Mouse (Mus musculus): ENCODE results near the gene Slc35b3. TPM values are rescaled to one million over a fixed set of nuclear protein-coding genes. Genes with fewer than 3 reads are reported as not detected.

The Slc35b3 gene
- 27.6 and 29.1 TPM in 2 replicates for polyA plus RNA-seq (2014; fragmentation: Nextera tagmentation; extraction: Ambion mirVana)

GRCm38 (mm10) chr13:38960063-38961050, at the start of gene Slc35b3:
Slc35b3 (minus strand) TSS chr13:38960875.
- H3K36me3 ChIP-seq (ENCODE audit: control insufficient read depth, insufficient read depth, low read length): no peaks in the 10 kb centered on the region
- H3K9ac ChIP-seq (ENCODE audit: low read length): peak within 1 kb of the TSS; percentile 51
- no peaks in the 10 kb centered on the region for H3K9me3 ChIP-seq (ENCODE audit: control insufficient read depth, low read length)
- H3K27me3 ChIP-seq (ENCODE audit: control insufficient read depth, insufficient read depth, low read length): no peaks in the 10 kb centered on the region
- H3K4me1 ChIP-seq (ENCODE audit: control insufficient read depth, insufficient read depth, low read length): no peaks in the 10 kb centered on the region; the same call in 1 of the 2 replicates
- peak within 1 kb of the TSS; percentile 78 for H3K4me3 ChIP-seq (ENCODE audit: low read depth, low read length)
- peak within 1 kb of the TSS; percentile 44 for H3K4me2 ChIP-seq
- ATAC-seq (ENCODE audit: low FRiP score) (peak; percentile 99), DNase-seq (ENCODE audit: low spot score, missing footprints) (peak; percentile 99)
- 2% methylated on average over 67 of the region's 67 CpGs for WGBS
- no peak within 1 kb of the TSS for H3K27ac ChIP-seq (ENCODE audit: low read depth, low read length)

GRCm38 (mm10) chr13:39010280-39010679, 49.6 kb upstream of the Slc35b3 start:
- H3K27me3 ChIP-seq (ENCODE audit: control insufficient read depth, insufficient read depth, low read length): no peaks in the 10 kb centered on the region
- 84% methylated on average over 4 of the region's 4 CpGs for WGBS

DNA sequence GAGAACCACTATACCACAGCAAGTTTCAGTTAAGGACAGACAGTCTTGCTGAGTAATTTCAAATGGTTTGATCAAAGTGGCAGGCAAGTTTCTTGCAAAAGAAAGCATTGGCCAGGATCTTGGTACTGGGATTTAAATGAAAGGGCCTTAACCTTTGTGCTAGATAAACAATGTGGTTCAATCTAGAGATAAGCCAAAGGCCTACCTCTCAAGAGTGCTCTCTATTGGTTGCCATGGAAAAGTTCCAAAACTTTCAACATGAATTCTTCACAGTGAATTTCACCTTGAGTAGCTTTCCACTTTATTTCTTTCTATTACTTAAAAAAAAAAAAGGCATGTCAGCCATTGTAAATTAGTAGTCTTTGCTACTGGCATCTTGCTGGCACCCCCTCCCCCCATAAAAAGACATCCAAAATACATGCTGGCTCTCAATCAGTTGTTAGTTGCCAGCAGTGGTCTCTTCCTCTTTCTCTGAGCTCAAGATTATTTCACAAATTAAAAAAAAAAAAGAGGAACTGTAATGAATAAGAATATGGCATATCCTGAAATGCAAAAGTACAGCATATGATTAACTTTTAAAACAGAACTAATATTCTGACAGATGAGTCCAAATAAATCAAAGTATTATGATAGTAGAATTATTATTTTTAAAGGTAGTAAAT, 42.6 kb upstream of the Slc35b3 start:
- Histone ChIP-seq H3K27ac (ENCODE audit: low read depth, low read length) (no peak overlapping the region), H3K27me3 (ENCODE audit: control insufficient read depth, insufficient read depth, low read length) (no peaks in the 10 kb centered on the region), H3K4me3 (ENCODE audit: low read depth, low read length) (no peak overlapping the region), H3K36me3 (ENCODE audit: control insufficient read depth, insufficient read depth, low read length) (no peaks in the 10 kb centered on the region), H3K4me2 (no peak overlapping the region), H3K9ac (ENCODE audit: low read length) (no peak overlapping the region), H3K9me3 (ENCODE audit: control insufficient read depth, low read length) (no peaks in the 10 kb centered on the region), H3K4me1 (ENCODE audit: control insufficient read depth, insufficient read depth, low read length) (no peaks in the 10 kb centered on the region)
- DNase-seq (ENCODE audit: low spot score, missing footprints) (no peak), ATAC-seq (ENCODE audit: low FRiP score) (no peak)

More at GRCm38 (mm10) chr13:39010280-39010679, 49.6 kb upstream of the Slc35b3 start:
- no peak overlapping the region for H3K4me3 ChIP-seq (ENCODE audit: low read depth, low read length)
- no peak overlapping the region for H3K9ac ChIP-seq (ENCODE audit: low read length)
- H3K9me3 ChIP-seq (ENCODE audit: control insufficient read depth, low read length): no peaks in the 10 kb centered on the region
- no peaks in the 10 kb centered on the region for H3K36me3 ChIP-seq (ENCODE audit: control insufficient read depth, insufficient read depth, low read length)
- H3K27ac ChIP-seq (ENCODE audit: low read depth, low read length): no peak overlapping the region
- DNase-seq (ENCODE audit: low spot score, missing footprints): no peak
- no peak for ATAC-seq (ENCODE audit: low FRiP score)
- no peak overlapping the region for H3K4me2 ChIP-seq
- no peaks in the 10 kb centered on the region for H3K4me1 ChIP-seq (ENCODE audit: control insufficient read depth, insufficient read depth, low read length)

DNA sequence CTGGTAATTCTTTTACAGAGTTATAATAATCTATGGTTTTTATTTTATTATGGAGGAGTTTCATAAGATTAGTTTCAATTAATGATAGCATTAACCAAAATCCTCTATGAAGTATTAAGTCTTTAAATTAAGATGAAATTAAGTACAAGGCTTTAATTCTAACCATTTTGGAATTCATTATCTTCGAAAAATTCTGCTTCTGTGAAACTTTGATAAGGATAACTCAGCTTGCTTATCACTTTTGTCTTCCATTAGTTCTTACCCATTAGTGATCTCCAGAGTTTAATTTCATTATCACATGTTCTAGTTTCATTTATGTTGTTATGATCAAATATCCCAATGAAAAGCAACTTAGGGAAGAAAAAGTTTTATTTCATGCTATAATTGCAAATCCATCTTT, 41.7 kb upstream of the Slc35b3 start:
- 80% methylated on average over 1 of the region's 1 CpGs for WGBS
- H3K9ac ChIP-seq (ENCODE audit: low read length): no peak overlapping the region
- ATAC-seq (ENCODE audit: low FRiP score) (no peak), DNase-seq (ENCODE audit: low spot score, missing footprints) (no peak)
- H3K36me3 ChIP-seq (ENCODE audit: control insufficient read depth, insufficient read depth, low read length): no peaks in the 10 kb centered on the region
- H3K27me3 ChIP-seq (ENCODE audit: control insufficient read depth, insufficient read depth, low read length): no peaks in the 10 kb centered on the region
- H3K27ac ChIP-seq (ENCODE audit: low read depth, low read length): no peak overlapping the region
- no peaks in the 10 kb centered on the region for H3K9me3 ChIP-seq (ENCODE audit: control insufficient read depth, low read length)
- no peaks in the 10 kb centered on the region for H3K4me1 ChIP-seq (ENCODE audit: control insufficient read depth, insufficient read depth, low read length)
- no peak overlapping the region for H3K4me3 ChIP-seq (ENCODE audit: low read depth, low read length)
- no peak overlapping the region for H3K4me2 ChIP-seq

DNA sequence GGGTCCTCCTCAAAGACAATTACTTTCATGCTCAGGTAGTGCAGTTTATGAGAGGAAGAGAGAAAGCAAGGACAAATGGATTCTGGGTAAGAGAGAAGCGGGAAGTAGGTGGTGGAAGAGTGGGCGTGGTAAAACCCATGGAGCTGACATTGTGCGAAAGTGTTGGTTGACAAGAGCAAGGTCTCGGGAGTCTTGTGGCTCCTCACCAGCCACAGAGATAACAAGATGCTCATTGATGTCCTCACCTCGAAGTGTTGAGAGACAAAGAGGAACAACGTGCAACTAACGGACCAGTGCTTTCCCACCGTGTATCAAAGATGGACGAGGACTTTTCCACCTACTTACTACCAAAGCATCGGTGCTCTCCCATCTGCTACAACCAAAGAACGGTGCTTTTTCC, 40.8 kb upstream of the Slc35b3 start:
- DNase-seq (ENCODE audit: low spot score, missing footprints) (no peak), ATAC-seq (ENCODE audit: low FRiP score) (no peak)
- no peak overlapping the region for H3K4me3 ChIP-seq (ENCODE audit: low read depth, low read length)
- H3K27ac ChIP-seq (ENCODE audit: low read depth, low read length): no peak overlapping the region
- H3K36me3 ChIP-seq (ENCODE audit: control insufficient read depth, insufficient read depth, low read length): no peaks in the 10 kb centered on the region
- H3K4me1 ChIP-seq (ENCODE audit: control insufficient read depth, insufficient read depth, low read length): no peaks in the 10 kb centered on the region
- no peak overlapping the region for H3K9ac ChIP-seq (ENCODE audit: low read length)
- 92% methylated on average over 11 of the region's 11 CpGs for WGBS
- H3K9me3 ChIP-seq (ENCODE audit: control insufficient read depth, low read length): no peaks in the 10 kb centered on the region
- no peak overlapping the region for H3K4me2 ChIP-seq
- H3K27me3 ChIP-seq (ENCODE audit: control insufficient read depth, insufficient read depth, low read length): no peaks in the 10 kb centered on the region

GRCm38 (mm10) chr13:38998958-38999357, 38.3 kb upstream of the Slc35b3 start:
- no peak overlapping the region for H3K9ac ChIP-seq (ENCODE audit: low read length)
- H3K4me1 ChIP-seq (ENCODE audit: control insufficient read depth, insufficient read depth, low read length): no peaks in the 10 kb centered on the region
- no peak overlapping the region for H3K4me3 ChIP-seq (ENCODE audit: low read depth, low read length)
- WGBS: 83% methylated on average over 9 of the region's 9 CpGs
- no peaks in the 10 kb centered on the region for H3K36me3 ChIP-seq (ENCODE audit: control insufficient read depth, insufficient read depth, low read length)
- no peak overlapping the region for H3K27ac ChIP-seq (ENCODE audit: low read depth, low read length)
- no peaks in the 10 kb centered on the region for H3K9me3 ChIP-seq (ENCODE audit: control insufficient read depth, low read length)
- DNase-seq (ENCODE audit: low spot score, missing footprints) (no peak), ATAC-seq (ENCODE audit: low FRiP score) (no peak)
- H3K4me2 ChIP-seq: no peak overlapping the region
- H3K27me3 ChIP-seq (ENCODE audit: control insufficient read depth, insufficient read depth, low read length): no peaks in the 10 kb centered on the region

DNA sequence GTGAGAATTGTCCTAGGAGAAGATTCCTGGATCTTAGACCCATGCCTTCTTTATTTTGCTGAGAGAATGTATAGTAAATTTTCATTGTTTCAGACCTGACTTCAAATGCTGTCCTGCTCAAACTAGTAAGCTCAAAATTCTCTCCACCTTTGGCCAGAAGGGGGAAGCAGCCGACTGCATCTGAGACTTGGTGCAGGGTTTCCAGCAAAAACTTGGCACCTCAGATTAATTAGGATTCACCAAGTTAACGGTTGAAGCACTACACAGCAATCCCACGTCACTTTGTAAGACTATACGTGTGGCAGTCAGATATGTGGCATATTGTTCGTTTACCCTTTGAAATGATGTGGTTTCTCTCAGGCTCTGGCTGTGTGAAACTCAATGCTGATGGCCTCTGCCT, 31.9 kb upstream of the Slc35b3 start:
- no peak overlapping the region for H3K4me2 ChIP-seq
- no peak overlapping the region for H3K4me3 ChIP-seq (ENCODE audit: low read depth, low read length)
- no peaks in the 10 kb centered on the region for H3K4me1 ChIP-seq (ENCODE audit: control insufficient read depth, insufficient read depth, low read length)
- no peaks in the 10 kb centered on the region for H3K9me3 ChIP-seq (ENCODE audit: control insufficient read depth, low read length)
- no peak overlapping the region for H3K27ac ChIP-seq (ENCODE audit: low read depth, low read length)
- no peaks in the 10 kb centered on the region for H3K36me3 ChIP-seq (ENCODE audit: control insufficient read depth, insufficient read depth, low read length)
- no peak for ATAC-seq (ENCODE audit: low FRiP score)
- no peaks in the 10 kb centered on the region for H3K27me3 ChIP-seq (ENCODE audit: control insufficient read depth, insufficient read depth, low read length)
- WGBS: 45% methylated on average over 5 of the region's 5 CpGs
- no peak for DNase-seq (ENCODE audit: low spot score, missing footprints)
- no peak overlapping the region for H3K9ac ChIP-seq (ENCODE audit: low read length)

DNA sequence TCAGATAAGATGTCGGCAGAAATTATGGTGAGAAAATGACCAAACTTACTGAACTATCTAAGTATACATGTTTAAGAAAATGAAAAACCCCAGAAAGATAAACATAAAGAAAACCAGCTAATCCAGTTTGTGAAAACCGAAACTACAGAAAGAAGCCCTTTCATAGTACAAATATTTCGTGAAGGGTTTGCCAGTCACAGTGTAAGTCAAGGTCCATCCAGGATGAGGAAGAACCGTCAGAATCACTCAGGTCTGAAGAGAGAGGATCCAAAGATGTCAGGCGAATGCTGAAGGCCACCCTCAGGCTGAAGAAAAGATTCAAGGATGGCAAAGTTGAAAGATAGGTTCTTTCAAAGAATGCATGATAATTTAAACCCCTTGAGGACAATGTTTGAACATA, 23.1 kb upstream of the Slc35b3 start:
- Histone ChIP-seq H3K9ac (ENCODE audit: low read length) (no peak overlapping the region), H3K4me2 (no peak overlapping the region), H3K4me3 (ENCODE audit: low read depth, low read length) (no peak overlapping the region), H3K4me1 (ENCODE audit: control insufficient read depth, insufficient read depth, low read length) (no peaks in the 10 kb centered on the region), H3K9me3 (ENCODE audit: control insufficient read depth, low read length) (no peaks in the 10 kb centered on the region), H3K27ac (ENCODE audit: low read depth, low read length) (no peak overlapping the region), H3K36me3 (ENCODE audit: control insufficient read depth, insufficient read depth, low read length) (no peaks in the 10 kb centered on the region), H3K27me3 (ENCODE audit: control insufficient read depth, insufficient read depth, low read length) (no peaks in the 10 kb centered on the region)
- DNase-seq (ENCODE audit: low spot score, missing footprints): no peak
- 85% methylated on average over 5 of the region's 5 CpGs for WGBS
- no peak for ATAC-seq (ENCODE audit: low FRiP score)

DNA sequence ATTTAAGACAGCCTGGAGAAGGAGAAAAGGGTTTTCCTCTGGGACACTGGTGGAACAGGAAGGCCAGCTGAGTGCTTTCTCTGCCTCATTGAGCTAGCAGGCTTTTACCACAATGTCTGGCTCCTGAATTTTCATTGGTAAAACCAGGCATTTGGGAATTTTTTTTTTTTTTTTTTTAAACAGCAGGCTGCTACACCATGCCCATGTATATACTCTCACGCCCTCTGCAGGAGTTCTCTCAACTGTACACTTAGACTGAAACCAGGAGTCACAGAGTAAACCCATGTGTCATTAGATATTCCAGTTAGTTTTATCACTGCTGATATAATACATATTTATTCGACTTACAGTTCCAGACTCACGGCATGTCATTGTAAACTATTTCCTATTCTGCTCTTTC, 20.2 kb upstream of the Slc35b3 start:
- H3K4me2 ChIP-seq: no peak overlapping the region
- DNase-seq (ENCODE audit: low spot score, missing footprints): no peak
- no peak overlapping the region for H3K27ac ChIP-seq (ENCODE audit: low read depth, low read length)
- H3K4me1 ChIP-seq (ENCODE audit: control insufficient read depth, insufficient read depth, low read length): no peaks in the 10 kb centered on the region
- H3K36me3 ChIP-seq (ENCODE audit: control insufficient read depth, insufficient read depth, low read length): no peaks in the 10 kb centered on the region
- H3K9ac ChIP-seq (ENCODE audit: low read length): no peak overlapping the region
- no peaks in the 10 kb centered on the region for H3K27me3 ChIP-seq (ENCODE audit: control insufficient read depth, insufficient read depth, low read length)
- no peak for ATAC-seq (ENCODE audit: low FRiP score)
- H3K4me3 ChIP-seq (ENCODE audit: low read depth, low read length): no peak overlapping the region
- no peaks in the 10 kb centered on the region for H3K9me3 ChIP-seq (ENCODE audit: control insufficient read depth, low read length)
- 85% methylated on average over 3 of the region's 3 CpGs for WGBS
